Mouse (Mus musculus): Measurements from ENCODE around the gene Ndufv2.

GRCm38 (mm10) chr17:66076934-66077333 is 24.4 kb downstream of the Ndufv2 start, which contains the start of gene Ankrd12:
- no peak for TF ChIP-seq CTCF (conservative IDR thresholded peaks at IDR 0.05; ENCODE audit: low read length)
- TF ChIP-seq NANOG (IDR thresholded peaks at IDR 0.05; ENCODE audit: borderline replicate concordance, low read length), result no peak
- no peak for TF ChIP-seq POU5F1 (IDR thresholded peaks at IDR 0.05; ENCODE audit: borderline replicate concordance, low read length)
